Mouse (Mus musculus) heart, adult 2 months (tissue): ENCODE measurements around the gene Zmiz2. TPM values are rescaled to one million over a fixed set of nuclear protein-coding genes. Genes with fewer than 3 reads are reported as not detected.
A peak's percentile ranks its signal among the peaks of the same experiment; 100 is the strongest.

Source experiments
- DNase-seq, 2 experiments: peaks; one replicate each; pipeline ENCODE4 v3.0.0; 2021
- H3K27ac ChIP-seq: fragments of 200-600 bp; 2 replicates; pipeline ENCODE4 v1.8.1; 2022
- H3K27me3 ChIP-seq: fragments of 200-500 bp; 2 replicates; pipeline ENCODE4 v1.6.1; 2012; ENCODE audit warnings: mild to moderate bottlenecking, low read length, inconsistent platforms, mixed read lengths; ENCODE audit not compliant: control insufficient read depth, insufficient read depth
- H3K36me3 ChIP-seq: fragments of 200-500 bp; 2 replicates; pipeline ENCODE4 v1.6.1; 2012; ENCODE audit warnings: low read length, inconsistent platforms; ENCODE audit not compliant: control insufficient read depth, insufficient read depth
- H3K4me1 ChIP-seq: fragments of 200-500 bp; 2 replicates; pipeline ENCODE4 v1.6.1; 2011; ENCODE audit warnings: low read length; ENCODE audit not compliant: control insufficient read depth, insufficient read depth
- H3K4me3 ChIP-seq: fragments of 200-600 bp; 2 replicates; pipeline ENCODE4 v1.8.1; 2022
- H3K79me2 ChIP-seq: fragments of 200-500 bp; replicated peaks from 2 replicates; pipeline ENCODE4 v1.6.1; 2012; ENCODE audit warnings: mild to moderate bottlenecking, inconsistent platforms, low read length, moderate library complexity, mixed read lengths; ENCODE audit not compliant: control insufficient read depth, insufficient read depth
- H3K9ac ChIP-seq: fragments of 200-500 bp; 2 replicates; pipeline ENCODE4 v1.6.1; 2012; ENCODE audit warnings: low read depth, mild to moderate bottlenecking, control low read depth, inconsistent platforms, low read length, mixed read lengths
- CTCF ChIP-seq: fragments of 200-600 bp; IDR thresholded peaks from 2 replicates; pipeline ENCODE4 v1.8.1; 2022; ENCODE audit warnings: antibody characterized with exemption, mild to moderate bottlenecking, moderate library complexity
- EP300 ChIP-seq: fragments of 200-500 bp; IDR thresholded peaks from 2 replicates; pipeline ENCODE4 v1.6.1; 2011; ENCODE audit warnings: low read depth, low read length, control low read depth; ENCODE audit not compliant: insufficient read depth
- POLR2A ChIP-seq: fragments of 200-500 bp; IDR thresholded peaks from 2 replicates; pipeline ENCODE4 v1.6.1; 2011; ENCODE audit warnings: mild to moderate bottlenecking, low read depth, low read length, control low read depth; ENCODE audit not compliant: insufficient read depth
- WGBS: fragments of 180-500 bp; shearing (Covaris S2); methylation state at CpG from one replicate; pipeline ENCODE4 v1.1.7; 2018; 5-methylcytosine and 5-hydroxymethylcytosine counted together
- intact Hi-C: fragments of 180-260 bp; cut with DNase I; formaldehyde crosslinking; loops from one replicate; pipeline ENCODE4 v1.15.1; 2025
- polyA plus RNA-seq: library from polyadenylated mRNA; depleted of rRNA; stranded (reverse); fragments of >200 nt; gene quantifications from 2 replicates; pipeline ENCODE4 v1.2.3, GENCODE M21; 2012
- total RNA-seq, 2 experiments: library from RNA; stranded (reverse); gene quantifications; 2 replicates each; pipeline ENCODE4 v1.2.3; 2021

Zmiz2 gene
- total and polyA plus RNA-seq, 3 experiments = 35.7 to 39.3 (median 36.6) TPM

DNA sequence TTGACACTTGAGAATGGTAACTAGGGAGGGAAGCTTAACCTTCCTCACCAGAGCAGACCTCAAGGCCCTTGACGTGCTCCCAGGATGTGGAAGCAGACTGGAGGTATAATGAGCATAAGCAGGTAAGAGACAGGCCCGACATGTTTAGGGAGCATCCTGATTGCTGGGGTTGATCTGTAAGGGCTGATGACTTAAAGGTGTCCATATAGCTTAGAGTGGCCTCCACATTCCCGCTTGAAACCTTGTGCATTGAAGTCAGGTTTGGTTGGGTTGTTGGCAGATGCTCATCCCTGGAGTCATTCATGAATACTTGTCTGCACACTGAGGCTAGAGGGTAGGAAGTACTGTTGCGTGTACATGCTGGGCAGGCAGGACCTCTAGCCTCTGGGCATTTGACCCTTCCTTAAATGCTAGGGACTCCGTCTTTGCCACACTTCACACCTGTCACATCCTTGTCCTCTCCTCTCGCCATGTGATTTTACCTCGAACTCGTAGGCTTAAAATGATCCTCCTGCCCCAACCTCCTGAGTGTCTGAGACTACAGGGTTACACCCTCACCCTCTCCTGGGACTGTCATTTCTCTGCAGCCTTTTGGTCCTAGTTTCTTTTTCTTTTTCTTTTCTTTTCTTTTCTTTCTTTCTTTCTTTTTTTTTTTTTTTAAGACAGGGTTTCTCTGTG is 1.6 kb downstream of the Zmiz2 start:
- no peak overlapping the region; the same call in 1 of the 2 replicates for H3K4me3 ChIP-seq
- 83% methylated on average over 8 of the region's 8 CpGs for WGBS
- intact Hi-C loops = no loop called here
- no peak for DNase-seq
- H3K9ac ChIP-seq = no peak overlapping the region; the same call in 1 of the 2 replicates
- no peaks in the 10 kb centered on the region for H3K36me3 ChIP-seq
- TF ChIP-seq EP300 (no peak), POLR2A (no peak), CTCF (no peak)
- no peak overlapping the region for H3K27ac ChIP-seq
- H3K79me2 ChIP-seq = peaks cover 2% of the 10 kb centered on the region; the same call in 1 of the 2 replicates
- peaks cover 6% of the 10 kb centered on the region for H3K4me1 ChIP-seq
- H3K27me3 ChIP-seq = no peaks in the 10 kb centered on the region

DNA sequence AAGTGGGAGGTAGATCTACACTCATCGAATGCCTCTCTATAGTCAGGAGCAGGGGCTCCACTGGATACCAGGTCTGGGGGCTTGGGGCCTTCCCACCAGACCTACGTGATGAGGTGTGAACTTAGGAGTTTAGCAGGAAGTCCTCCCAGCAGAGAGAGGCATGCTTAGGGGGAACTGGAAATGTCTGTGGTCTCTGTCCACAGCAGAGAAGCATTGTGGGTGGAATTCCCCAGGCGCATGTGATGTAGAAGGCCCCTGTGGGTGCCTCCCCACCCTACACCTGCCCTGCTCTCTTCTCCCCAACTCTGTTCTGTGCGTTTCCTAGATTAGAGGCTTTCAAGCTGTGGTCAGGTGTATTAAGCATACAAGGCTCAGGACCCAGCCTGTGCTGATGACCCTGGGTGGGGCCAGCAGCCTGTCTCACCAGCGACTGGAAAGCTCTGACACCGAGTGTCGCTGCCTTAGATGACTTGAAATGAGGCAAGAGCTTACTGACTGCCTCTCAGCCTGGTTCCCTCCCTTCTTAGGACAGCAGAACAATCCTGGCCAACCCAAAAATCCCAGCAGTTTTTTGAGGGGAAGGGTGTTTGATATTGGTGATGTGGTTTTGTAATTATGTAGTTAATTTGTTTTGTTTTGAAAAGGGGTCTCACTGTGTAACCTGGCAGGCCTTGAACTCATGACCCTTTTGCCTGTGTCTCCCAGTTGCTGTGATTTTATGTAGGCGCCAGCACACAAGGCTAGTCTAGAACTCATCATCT is 2.8 kb downstream of the Zmiz2 start:
- 80% methylated on average over 8 of the region's 8 CpGs for WGBS
- H3K9ac ChIP-seq = no peak overlapping the region
- no peaks in the 10 kb centered on the region for H3K36me3 ChIP-seq
- no peaks in the 10 kb centered on the region for H3K27me3 ChIP-seq
- no peak overlapping the region for H3K27ac ChIP-seq
- intact Hi-C loops = no loop called here
- TF ChIP-seq CTCF = no peak
- TF ChIP-seq EP300 = no peak
- no peak for TF ChIP-seq POLR2A
- H3K4me3 ChIP-seq = no peak overlapping the region
- H3K79me2 ChIP-seq = peaks cover 2% of the 10 kb centered on the region; the same call in 1 of the 2 replicates
- peaks cover 6% of the 10 kb centered on the region for H3K4me1 ChIP-seq
- DNase-seq = peak in 1 of 2 experiments; percentile 49

DNA sequence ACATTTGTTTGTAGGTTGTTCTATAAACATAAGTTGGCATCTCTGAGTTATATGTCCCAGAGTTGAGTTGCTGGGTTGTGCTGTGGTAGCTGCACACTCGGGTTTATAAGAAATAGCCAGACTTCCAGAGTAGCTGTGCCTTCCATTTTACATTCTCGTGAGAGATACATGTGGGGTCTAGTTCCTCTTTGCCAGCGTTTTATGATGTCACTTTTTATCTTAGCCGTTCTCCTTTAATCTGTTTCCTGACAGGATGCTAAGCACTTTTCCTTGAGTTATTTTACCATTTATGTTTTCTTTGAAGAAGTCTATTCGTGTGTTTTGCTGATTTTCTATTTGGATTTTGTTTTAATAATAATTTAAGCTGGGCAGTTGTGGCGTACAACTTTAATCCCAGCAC is 4.0 kb downstream of the Zmiz2 start:
- intact Hi-C loops = no loop called here
- H3K4me3 ChIP-seq = no peak overlapping the region
- no peak overlapping the region for H3K9ac ChIP-seq
- DNase-seq = no peak
- 56% methylated on average over 6 of the region's 6 CpGs for WGBS
- H3K36me3 ChIP-seq = no peaks in the 10 kb centered on the region
- H3K27ac ChIP-seq = no peak overlapping the region
- TF ChIP-seq CTCF (no peak), EP300 (no peak), POLR2A (no peak)
- peaks cover 2% of the 10 kb centered on the region; the same call in 1 of the 2 replicates for H3K79me2 ChIP-seq
- no peaks in the 10 kb centered on the region for H3K27me3 ChIP-seq
- peaks cover 6% of the 10 kb centered on the region for H3K4me1 ChIP-seq

DNA sequence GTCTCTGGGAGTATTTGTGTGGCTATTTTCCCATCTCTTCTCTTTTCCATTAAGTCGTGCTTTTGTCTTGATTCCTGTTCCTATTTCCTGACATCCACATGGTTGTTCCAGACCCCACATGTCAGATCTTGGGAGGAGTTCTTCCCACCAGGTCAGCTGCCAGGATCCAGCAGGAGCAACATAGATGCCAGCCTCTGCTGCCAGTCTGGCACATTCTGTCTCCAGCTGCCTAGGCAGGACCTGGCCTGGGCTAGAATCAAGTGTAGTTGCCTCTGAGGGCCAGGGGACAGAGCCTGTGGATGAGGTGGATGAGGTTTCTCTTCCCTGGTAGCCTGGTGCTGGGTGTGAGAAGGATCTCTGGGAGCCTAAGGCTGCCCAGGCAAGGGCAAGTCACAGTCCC is 5.0 kb downstream of the Zmiz2 start:
- WGBS = 17% methylated on average over 1 of the region's 1 CpGs
- Histone ChIP-seq H3K9ac (no peak overlapping the region), H3K4me3 (no peak overlapping the region), H3K27me3 (no peaks in the 10 kb centered on the region), H3K79me2 (peaks cover 2% of the 10 kb centered on the region; the same call in 1 of the 2 replicates), H3K4me1 (peaks cover 6% of the 10 kb centered on the region), H3K27ac (no peak overlapping the region), H3K36me3 (no peaks in the 10 kb centered on the region)
- DNase-seq = no peak
- intact Hi-C loops = no loop called here
- no peak for TF ChIP-seq POLR2A
- no peak for TF ChIP-seq EP300
- TF ChIP-seq CTCF = no peak

DNA sequence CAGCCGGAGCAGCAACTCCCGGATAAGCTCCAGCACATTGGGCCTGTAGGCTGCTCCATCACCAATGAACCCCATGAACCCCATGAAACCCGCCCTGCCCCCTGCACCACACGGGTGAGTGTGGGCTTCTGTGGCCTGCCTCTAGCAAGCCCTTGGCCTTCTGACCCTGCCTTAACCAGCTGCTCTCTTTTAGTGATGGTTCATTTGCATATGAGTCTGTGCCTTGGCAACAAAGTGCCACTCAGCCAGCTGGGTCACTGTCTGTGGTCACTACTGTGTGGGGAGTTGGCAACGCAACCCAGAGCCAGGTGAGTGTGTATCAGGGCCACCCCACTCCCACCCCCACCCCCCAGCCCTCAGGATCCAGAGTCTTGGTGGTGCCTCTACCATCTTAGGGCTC is 6.7 kb downstream of the Zmiz2 start:
- intact Hi-C loops = no loop called here
- no peaks in the 10 kb centered on the region for H3K27me3 ChIP-seq
- H3K36me3 ChIP-seq = no peaks in the 10 kb centered on the region
- TF ChIP-seq CTCF = no peak
- no peak overlapping the region for H3K27ac ChIP-seq
- H3K9ac ChIP-seq = no peak overlapping the region
- H3K79me2 ChIP-seq = no peaks in the 10 kb centered on the region; the same call in 1 of the 2 replicates
- no peak overlapping the region for H3K4me3 ChIP-seq
- no peak for DNase-seq
- peaks cover 2% of the 10 kb centered on the region for H3K4me1 ChIP-seq
- 95% methylated on average over 5 of the region's 5 CpGs for WGBS

DNA sequence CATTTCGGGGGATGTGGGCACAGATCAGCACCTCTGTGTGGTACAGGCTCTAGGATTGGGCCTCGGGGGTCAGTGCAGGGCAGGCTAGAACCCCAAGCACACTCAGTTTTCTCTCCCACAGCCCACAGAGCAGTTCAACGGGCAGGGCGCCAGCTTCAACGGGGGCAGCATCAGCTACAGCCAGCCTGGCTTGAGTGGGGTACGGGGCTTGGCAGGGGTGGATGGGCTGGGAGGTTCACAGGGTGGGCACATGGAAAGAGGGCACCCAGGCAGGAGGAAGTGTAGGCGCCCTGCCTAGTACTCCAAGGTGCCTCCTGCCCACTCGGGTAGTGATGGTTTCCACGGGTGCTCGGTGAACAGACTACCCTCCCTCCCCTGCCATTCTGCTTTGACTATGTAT is 9.3 kb downstream of the Zmiz2 start:
- DNase-seq = no peak
- H3K4me3 ChIP-seq = no peak overlapping the region
- H3K36me3 ChIP-seq = no peaks in the 10 kb centered on the region
- TF ChIP-seq EP300 = no peak
- TF ChIP-seq POLR2A = no peak
- TF ChIP-seq CTCF = no peak
- H3K27ac ChIP-seq = no peak overlapping the region
- WGBS = 91% methylated on average over 10 of the region's 10 CpGs
- intact Hi-C loops = no loop called here
- H3K9ac ChIP-seq = no peak overlapping the region
- H3K27me3 ChIP-seq = no peaks in the 10 kb centered on the region
- H3K4me1 ChIP-seq = no peaks in the 10 kb centered on the region; the same call in 1 of the 2 replicates
- no peaks in the 10 kb centered on the region; the same call in 1 of the 2 replicates for H3K79me2 ChIP-seq
